Mouse (Mus musculus): ENCODE measurements around the gene Sema6d.

Gene Sema6d

DNA sequence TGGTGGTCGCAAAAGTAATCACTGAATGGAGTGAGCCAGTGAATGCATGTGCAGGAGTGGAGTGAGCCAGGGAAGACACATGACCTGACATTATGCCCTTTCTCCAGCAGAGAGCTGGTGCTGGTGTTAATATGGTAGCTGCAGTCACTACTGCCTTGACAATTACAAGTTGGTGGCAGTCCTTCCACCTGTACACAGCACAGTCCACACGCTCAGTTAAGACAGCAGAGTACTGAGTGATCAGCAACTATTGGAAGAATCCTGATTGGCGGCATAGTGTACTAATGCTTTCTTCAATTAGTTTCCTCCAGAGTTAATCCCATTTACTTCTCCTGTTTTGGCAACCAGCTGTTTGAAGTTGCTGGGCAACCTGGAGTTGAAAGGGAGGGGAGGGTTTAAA lies 81.9 kb downstream of the Sema6d start:
- no peak for DNase-seq (ENCODE audit: low spot score in 2 of 2)

- no peak for DNase-seq (ENCODE audit: low spot score in 2 of 2)
Measured at GRCm38 (mm10) chr2:124176265-124176664, 86.5 kb downstream of the Sema6d start.

GRCm38 (mm10) chr2:124176711-124177169 lies 87.0 kb downstream of the Sema6d start:
- DNase-seq (ENCODE audit: low spot score in 2 of 2) = no peak

- no peak for DNase-seq (ENCODE audit: low spot score in 2 of 2)
Measured at GRCm38 (mm10) chr2:124189271-124189670, 99.5 kb downstream of the Sema6d start.

DNA sequence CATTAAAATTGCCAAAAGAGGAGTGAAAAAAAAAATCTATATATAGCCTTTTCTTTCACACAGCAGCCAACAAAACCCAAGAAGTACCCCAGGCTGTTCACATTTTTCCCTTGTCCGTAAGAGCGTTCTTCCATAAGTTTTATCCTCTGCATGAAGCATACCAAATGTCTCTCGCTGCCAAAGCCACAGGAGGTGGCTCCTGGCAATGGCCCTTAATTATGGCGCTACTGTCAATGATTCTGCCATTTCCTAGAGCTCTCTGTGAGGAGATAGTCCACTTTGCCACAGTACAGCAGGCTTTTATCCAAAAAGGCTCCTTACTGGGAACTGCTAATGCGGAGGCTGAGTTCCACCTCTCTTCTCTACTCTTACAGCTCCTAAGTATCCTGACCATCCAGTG lies 104.3 kb downstream of the Sema6d start:
- DNase-seq (ENCODE audit: low spot score in 2 of 2) = no peak

DNA sequence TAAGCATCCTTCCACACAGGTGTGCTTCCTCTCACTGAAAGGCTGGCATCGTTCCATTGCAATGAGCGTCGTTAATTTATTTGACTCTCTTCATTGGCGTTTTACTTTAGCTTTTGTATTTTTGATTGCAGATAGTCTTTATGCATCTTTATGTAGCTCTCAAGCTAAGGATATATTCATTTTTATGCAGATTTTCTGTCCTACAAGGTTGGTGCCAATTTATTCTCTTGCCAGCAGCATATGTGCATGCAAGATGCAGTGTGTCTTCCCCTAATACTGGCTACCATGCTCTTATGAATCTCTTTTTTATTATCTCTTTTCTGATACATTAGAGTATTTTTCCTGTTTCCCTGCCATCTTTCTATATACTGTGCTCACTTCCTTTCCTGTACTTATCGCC lies 111.7 kb downstream of the Sema6d start:
- no peak for DNase-seq (ENCODE audit: low spot score in 2 of 2)

DNA sequence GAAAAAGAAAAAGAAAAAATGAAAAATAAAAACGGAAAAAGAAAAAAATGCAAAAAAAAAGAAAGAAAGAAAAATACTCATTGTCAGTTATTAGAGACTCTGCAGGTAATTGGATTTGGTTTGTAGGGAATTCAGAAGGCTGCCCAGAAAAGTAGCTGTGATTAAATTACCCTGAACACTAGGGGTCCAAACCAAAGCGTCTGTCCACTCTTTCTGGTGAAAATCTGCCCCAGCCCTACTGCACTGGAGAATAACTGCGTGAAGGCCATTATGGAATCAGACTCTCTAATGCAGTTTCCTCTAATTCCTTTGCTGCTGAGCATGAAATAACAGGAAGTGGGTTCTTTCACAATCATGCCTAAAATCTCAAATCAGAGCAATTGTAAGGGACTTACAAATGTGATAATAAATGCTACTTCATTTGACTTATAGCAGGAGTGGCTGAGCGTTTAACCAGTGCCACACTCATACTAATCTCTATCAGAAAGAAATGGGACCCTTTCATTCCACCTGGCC lies 112.8 kb downstream of the Sema6d start:
- no peak for DNase-seq (ENCODE audit: low spot score in 2 of 2)

DNA sequence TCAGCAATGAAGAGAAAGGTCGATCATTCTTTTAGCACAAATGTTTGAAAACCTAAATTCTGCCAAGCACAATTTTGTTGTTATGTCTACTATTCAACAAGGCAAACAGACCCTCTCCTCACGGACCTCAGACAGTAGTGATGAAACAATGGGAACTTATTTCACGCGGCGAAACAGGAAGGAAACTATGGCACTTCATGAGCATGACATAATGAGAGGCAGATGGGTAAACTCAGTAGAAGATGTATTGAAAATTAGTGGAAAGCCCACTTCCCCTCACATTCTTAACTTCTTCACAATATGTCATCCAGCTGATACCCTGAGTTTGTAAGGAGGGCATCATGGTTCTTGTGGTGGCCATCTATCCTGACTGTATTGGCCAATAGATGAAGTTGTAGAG lies 116.0 kb downstream of the Sema6d start:
- no peak for DNase-seq (ENCODE audit: low spot score in 2 of 2)

DNA sequence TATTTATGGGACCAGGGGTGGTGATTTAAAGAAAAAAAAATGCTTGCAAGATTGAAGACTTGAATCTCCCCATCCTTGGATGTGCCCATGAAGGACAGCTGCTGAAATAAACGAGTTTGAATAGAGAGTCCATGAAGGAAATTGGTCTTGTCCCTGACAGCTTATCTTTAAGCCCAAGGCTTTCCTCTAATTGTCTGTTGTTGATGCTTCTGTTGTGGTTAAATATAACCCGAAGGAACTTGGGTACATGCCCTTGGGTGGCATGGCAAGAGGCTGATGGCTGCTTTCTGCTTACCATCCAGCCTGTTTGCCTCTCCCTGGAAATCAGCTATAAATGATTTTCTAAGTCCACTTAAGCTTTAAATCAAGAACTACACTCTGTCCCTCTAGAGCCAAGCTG lies 118.5 kb downstream of the Sema6d start:
- no peak for DNase-seq (ENCODE audit: low spot score in 2 of 2)

GRCm38 (mm10) chr2:124223559-124223958 lies 133.8 kb downstream of the Sema6d start:
- DNase-seq (ENCODE audit: low spot score in 2 of 2) = no peak

- DNase-seq (ENCODE audit: low spot score in 2 of 2) = no peak
Measured at GRCm38 (mm10) chr2:124224328-124224727, 134.6 kb downstream of the Sema6d start.

DNA sequence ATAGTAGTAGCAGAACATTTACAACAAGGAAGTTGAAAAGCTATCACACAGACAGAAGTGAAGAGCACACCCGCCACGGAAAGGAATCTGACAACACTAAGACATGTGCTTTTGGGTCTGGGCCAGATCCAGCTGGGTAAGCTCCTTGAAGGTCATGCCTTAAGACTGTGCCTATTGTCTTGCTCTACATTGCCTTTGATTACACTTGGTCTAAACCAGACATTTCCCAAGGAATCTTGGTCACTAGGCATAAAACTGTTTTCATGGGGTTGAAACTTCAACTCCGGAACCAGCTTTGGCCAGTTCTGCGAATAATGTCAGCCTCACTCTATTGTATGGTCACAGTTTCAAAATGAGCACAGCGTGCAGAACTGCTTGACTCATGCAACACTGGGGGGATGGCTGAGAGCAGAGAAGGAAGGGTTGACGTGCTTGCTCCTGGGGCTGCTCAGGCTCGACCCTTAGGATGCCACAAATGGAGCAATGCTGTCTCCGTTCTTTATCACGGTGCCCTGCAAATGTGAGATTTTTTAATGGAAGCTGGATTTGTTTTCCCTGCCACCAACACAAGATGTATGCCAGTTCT lies 145.0 kb downstream of the Sema6d start:
- DNase-seq (ENCODE audit: low spot score in 2 of 2) = no peak

DNA sequence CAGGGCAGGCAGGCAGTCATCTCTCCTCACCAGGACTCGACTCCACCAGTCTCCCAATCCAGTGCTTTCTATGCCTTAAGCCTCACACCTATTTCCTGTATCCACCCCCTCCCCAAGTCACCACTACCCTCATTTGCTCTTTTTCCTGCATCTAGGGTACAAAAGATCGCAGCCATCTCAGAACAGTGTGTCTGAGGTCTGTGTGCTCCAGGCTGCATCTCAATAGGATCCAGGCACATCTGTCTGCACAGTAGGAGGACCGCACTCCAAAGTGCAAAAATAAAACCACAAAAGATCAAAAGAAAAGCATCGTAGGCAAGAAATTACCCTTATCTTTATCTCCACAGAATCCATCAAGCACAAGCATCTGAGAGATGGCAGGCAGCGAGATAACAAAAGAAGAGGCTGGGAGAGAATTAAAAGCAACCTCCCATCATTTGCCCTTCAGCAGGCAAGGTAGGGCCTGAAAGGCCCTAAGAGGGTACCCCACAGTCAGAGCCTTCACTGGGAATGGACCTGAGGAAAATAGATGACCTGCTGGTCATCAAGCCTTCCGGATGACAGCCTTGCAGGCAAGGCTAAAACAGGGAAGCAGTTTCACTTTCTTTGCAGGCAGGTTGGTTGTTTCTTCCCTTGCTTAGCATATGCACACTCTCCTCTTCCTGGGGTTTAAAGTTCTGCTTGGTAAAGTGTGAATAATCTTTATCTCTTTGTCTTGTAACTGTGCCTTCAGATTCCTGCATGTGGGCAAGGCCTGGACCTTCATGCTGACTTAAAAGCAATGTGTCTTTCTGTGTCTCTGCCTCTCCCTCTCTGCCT lies 145.7 kb downstream of the Sema6d start:
- DNase-seq (ENCODE audit: low spot score in 2 of 2) = no peak

- no peak for DNase-seq (ENCODE audit: low spot score in 2 of 2)
Measured at GRCm38 (mm10) chr2:124236831-124237230, 147.1 kb downstream of the Sema6d start.

DNA sequence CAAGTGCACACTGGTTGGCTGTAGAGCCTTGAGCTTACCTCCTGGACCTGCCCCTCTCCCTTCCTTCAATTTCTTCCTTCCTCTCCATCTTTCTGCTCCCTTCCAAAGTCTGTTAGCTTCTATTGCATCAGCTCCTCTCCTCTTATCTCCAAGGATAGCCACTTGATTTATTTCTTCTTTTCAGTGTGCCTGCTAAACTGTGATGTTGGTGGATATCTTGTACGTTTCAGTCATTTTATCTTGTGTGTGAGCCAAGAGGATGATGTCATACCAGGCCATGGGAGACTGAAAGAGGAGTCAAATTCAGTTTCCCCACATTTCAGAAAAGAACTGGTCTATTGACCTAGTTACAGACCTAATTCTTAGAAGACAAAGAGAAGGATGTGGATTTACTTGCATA lies 153.8 kb downstream of the Sema6d start:
- no peak for DNase-seq (ENCODE audit: low spot score in 2 of 2)

DNA sequence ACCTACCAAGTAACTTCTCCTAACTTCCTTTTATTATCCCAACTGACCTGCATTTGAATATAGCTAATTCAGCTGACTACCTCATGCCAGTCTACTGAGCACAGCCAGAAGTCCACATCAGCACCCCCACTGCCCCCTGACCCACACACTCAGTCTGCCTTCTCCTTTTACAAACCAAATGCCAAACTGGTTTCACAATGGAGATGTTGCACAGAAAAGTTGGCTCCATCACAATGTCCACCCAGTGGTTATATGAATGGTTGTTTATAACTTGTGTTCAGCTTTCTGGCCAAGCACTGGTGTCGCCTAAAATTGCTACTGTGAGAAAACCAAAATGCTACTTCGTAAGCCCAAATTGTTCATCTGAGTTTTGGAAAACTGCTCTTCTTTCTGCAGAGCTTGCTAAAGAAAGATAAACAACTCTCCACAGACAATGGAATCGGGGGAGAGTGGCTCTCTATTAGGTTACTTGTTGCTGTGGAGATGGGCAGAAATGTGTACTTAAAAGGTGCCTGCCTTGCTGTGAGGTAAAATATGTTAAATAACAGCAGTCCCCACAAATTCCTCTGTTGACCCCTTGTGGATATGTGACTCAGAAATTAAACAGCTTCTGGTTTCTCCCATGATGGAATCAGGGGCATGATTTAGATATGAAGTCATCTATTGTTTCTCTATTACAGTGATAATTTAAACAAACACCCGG lies 154.9 kb downstream of the Sema6d start:
- DNase-seq (ENCODE audit: low spot score in 2 of 2) = no peak

DNA sequence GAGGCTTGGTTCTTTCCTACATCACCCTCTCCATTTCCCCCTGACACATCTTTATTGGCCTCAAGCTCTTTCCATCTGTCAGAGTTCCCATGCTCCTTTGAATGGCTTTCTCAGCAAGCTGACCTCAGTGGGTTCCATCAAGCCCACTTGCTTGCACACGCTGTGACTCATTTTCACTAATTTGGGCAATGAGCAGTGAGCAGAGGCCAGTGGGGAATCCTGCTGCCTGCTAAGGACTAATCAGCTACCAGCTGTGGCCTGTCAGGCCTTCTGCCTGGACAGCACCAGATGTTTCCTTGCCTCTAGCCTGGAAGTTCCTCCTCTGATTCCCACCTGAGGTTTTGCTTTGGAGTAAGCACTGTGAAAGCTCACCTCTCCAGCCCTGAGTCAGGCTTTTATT lies 168.3 kb downstream of the Sema6d start:
- DNase-seq (ENCODE audit: low spot score in 2 of 2) = no peak

DNA sequence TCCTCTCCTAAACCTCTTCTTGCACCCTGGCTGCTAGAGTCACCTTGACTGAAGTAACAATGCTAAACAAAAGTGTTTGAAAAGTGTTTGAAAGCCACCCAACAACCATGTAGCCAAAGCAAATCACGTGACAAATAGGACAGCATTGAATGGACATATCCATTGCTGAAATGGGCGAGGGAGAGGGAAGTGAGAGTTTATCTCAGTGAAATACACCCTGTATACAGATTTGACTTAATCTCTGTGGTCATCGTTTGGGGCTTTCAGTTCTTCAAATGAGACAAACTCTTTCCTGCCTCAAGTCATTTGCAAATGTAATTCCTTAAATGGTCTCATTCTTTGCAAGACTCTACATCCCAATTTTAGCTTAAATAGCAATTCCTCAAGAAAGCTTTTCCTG lies 174.5 kb downstream of the Sema6d start:
- DNase-seq (ENCODE audit: low spot score in 2 of 2) = no peak

GRCm38 (mm10) chr2:124271156-124271555 lies 181.4 kb downstream of the Sema6d start:
- DNase-seq (ENCODE audit: low spot score in 2 of 2) = peak; percentile 25 to 32

GRCm38 (mm10) chr2:124277492-124277891 lies 187.7 kb downstream of the Sema6d start:
- no peak for DNase-seq (ENCODE audit: low spot score in 2 of 2)

- no peak for DNase-seq (ENCODE audit: low spot score in 2 of 2)
Measured at GRCm38 (mm10) chr2:124285109-124285508, 195.3 kb downstream of the Sema6d start.

- DNase-seq (ENCODE audit: low spot score in 2 of 2) = no peak
Measured at GRCm38 (mm10) chr2:124289356-124289755, 199.6 kb downstream of the Sema6d start.

GRCm38 (mm10) chr2:124291145-124291544 lies 201.4 kb downstream of the Sema6d start:
- peak; percentile 40 to 63 for DNase-seq (ENCODE audit: low spot score in 2 of 2)

All from left cerebral cortex, adult 9 months (tissue).